Mouse (Mus musculus) midbrain, embryonic 13.5 days (tissue): Measurements from ENCODE around the gene Tspan4. TPM values are rescaled to one million over a fixed set of nuclear protein-coding genes. Genes with fewer than 3 reads are reported as not detected.

ENCODE experiments used
- ATAC-seq: fragments of 200-750 bp; cut with Nextera tagmentation; 2 replicates; pipeline ENCODE4 v1.8.0; 2017; ENCODE audit warnings: mild to moderate bottlenecking, moderate TSS enrichment, moderate library complexity
- H3K27ac ChIP-seq: fragments of 300-500 bp; sonication (generic); 2 replicates; pipeline ENCODE4 v1.5.1; 2015; ENCODE audit warnings: inconsistent platforms, mild to moderate bottlenecking, moderate library complexity
- H3K27me3 ChIP-seq: fragments of 300-500 bp; sonication (generic); 2 replicates; pipeline ENCODE4 v1.6.1; 2015; ENCODE audit warnings: mild to moderate bottlenecking, inconsistent platforms
- H3K36me3 ChIP-seq: fragments of 300-500 bp; sonication (generic); 2 replicates; pipeline ENCODE4 v1.6.1; 2015; ENCODE audit warnings: mild to moderate bottlenecking, inconsistent platforms
- H3K4me1 ChIP-seq: fragments of 300-500 bp; sonication (generic); replicated peaks from 2 replicates; pipeline ENCODE4 v1.6.1; 2015; ENCODE audit warnings: inconsistent platforms
- H3K4me2 ChIP-seq: fragments of 300-500 bp; sonication (generic); replicated peaks from 2 replicates; pipeline ENCODE4 v1.6.1; 2015; ENCODE audit warnings: moderate library complexity, mild to moderate bottlenecking, inconsistent platforms
- H3K4me3 ChIP-seq: fragments of 300-500 bp; sonication (generic); replicated peaks from 2 replicates; pipeline ENCODE4 v1.5.1; 2015; ENCODE audit warnings: mild to moderate bottlenecking, inconsistent platforms
- H3K9ac ChIP-seq: fragments of 300-500 bp; sonication (generic); replicated peaks from 2 replicates; pipeline ENCODE4 v1.6.1; 2015; ENCODE audit warnings: mild to moderate bottlenecking, inconsistent platforms
- H3K9me3 ChIP-seq: fragments of 300-500 bp; sonication (generic); 2 replicates; pipeline ENCODE4 v1.6.1; 2016; ENCODE audit warnings: mild to moderate bottlenecking, inconsistent platforms
- WGBS: fragments of 180-500 bp; shearing (Covaris S2); methylation state at CpG from one replicate; pipeline ENCODE4 v1.1.7; 2015; 5-methylcytosine and 5-hydroxymethylcytosine counted together
- polyA plus RNA-seq: library from polyadenylated mRNA; unstranded; fragments of >200 nt; fragmentation: Nextera tagmentation; extraction: Ambion mirVana; gene quantifications from 2 replicates; pipeline ENCODE4 v1.2.1, GENCODE M21; 2015

The Tspan4 gene
- polyA plus RNA-seq, 1 experiment from 2014 or later = 23.6 TPM

GRCm38 (mm10) chr7:141483114-141483653, 8.1 kb downstream of the Tspan4 start:
- Histone ChIP-seq H3K4me1 (peaks cover 27% of the 10 kb centered on the region), H3K4me2 (peak overlapping the region; percentile 92), H3K27me3 (peaks cover 17% of the 10 kb centered on the region), H3K9me3 (no peaks in the 10 kb centered on the region), H3K36me3 (no peaks in the 10 kb centered on the region), H3K27ac (no peak overlapping the region), H3K4me3 (0 out of 2 replicates have a peak overlapping the region, but pooled peaks have one; percentile 62), H3K9ac (no peak overlapping the region)
- no peak for ATAC-seq
- 70% methylated on average over 6 of the region's 6 CpGs for WGBS

- no peaks in the 10 kb centered on the region for H3K36me3 ChIP-seq
- H3K9ac ChIP-seq = no peak overlapping the region
- WGBS = 83% methylated on average over 5 of the region's 5 CpGs
- H3K4me3 ChIP-seq = no peak overlapping the region
- H3K27ac ChIP-seq = no peak overlapping the region
- H3K9me3 ChIP-seq = no peaks in the 10 kb centered on the region
- H3K27me3 ChIP-seq = peaks cover 17% of the 10 kb centered on the region
- no peak overlapping the region for H3K4me2 ChIP-seq
- no peak for ATAC-seq
- peaks cover 27% of the 10 kb centered on the region for H3K4me1 ChIP-seq
Measured at GRCm38 (mm10) chr7:141484186-141485120, 9.4 kb downstream of the Tspan4 start.

- Histone ChIP-seq H3K9ac (no peak overlapping the region), H3K27me3 (peaks cover 14% of the 10 kb centered on the region), H3K36me3 (no peaks in the 10 kb centered on the region), H3K4me2 (no peak overlapping the region), H3K4me3 (no peak overlapping the region), H3K4me1 (peaks cover 27% of the 10 kb centered on the region), H3K9me3 (no peaks in the 10 kb centered on the region), H3K27ac (no peak overlapping the region)
- no peak for ATAC-seq
- WGBS = 82% methylated on average over 2 of the region's 2 CpGs
Measured at GRCm38 (mm10) chr7:141485186-141485585, 10.1 kb downstream of the Tspan4 start.

GRCm38 (mm10) chr7:141485606-141486005, 10.6 kb downstream of the Tspan4 start:
- Histone ChIP-seq H3K36me3 (peaks cover under 1% of the 10 kb centered on the region; the same call in 1 of the 2 replicates), H3K4me1 (peaks cover 27% of the 10 kb centered on the region), H3K4me3 (no peak overlapping the region), H3K9ac (no peak overlapping the region), H3K9me3 (no peaks in the 10 kb centered on the region), H3K27me3 (peaks cover 13% of the 10 kb centered on the region), H3K4me2 (no peak overlapping the region), H3K27ac (no peak overlapping the region)
- WGBS = 91% methylated on average over 2 of the region's 2 CpGs
- ATAC-seq = no peak

GRCm38 (mm10) chr7:141486239-141486638, 11.2 kb downstream of the Tspan4 start:
- Histone ChIP-seq H3K27me3 (peaks cover 13% of the 10 kb centered on the region), H3K4me3 (no peak overlapping the region), H3K4me1 (peaks cover 23% of the 10 kb centered on the region), H3K36me3 (peaks cover 3% of the 10 kb centered on the region), H3K27ac (no peak overlapping the region), H3K9ac (no peak overlapping the region), H3K4me2 (no peak overlapping the region), H3K9me3 (no peaks in the 10 kb centered on the region)
- WGBS = 89% methylated on average over 1 of the region's 1 CpGs
- ATAC-seq = no peak

GRCm38 (mm10) chr7:141487141-141487540, 12.1 kb downstream of the Tspan4 start:
- Histone ChIP-seq H3K4me1 (peaks cover 14% of the 10 kb centered on the region), H3K4me2 (no peak overlapping the region), H3K36me3 (peaks cover 11% of the 10 kb centered on the region), H3K27me3 (peaks cover 13% of the 10 kb centered on the region), H3K4me3 (no peak overlapping the region), H3K9me3 (no peaks in the 10 kb centered on the region), H3K9ac (no peak overlapping the region), H3K27ac (no peak overlapping the region)
- ATAC-seq = no peak
- 79% methylated on average over 7 of the region's 7 CpGs for WGBS

- Histone ChIP-seq H3K4me2 (no peak overlapping the region), H3K4me1 (no peaks in the 10 kb centered on the region), H3K9ac (no peak overlapping the region), H3K36me3 (peaks cover 42% of the 10 kb centered on the region), H3K27ac (no peak overlapping the region), H3K4me3 (no peak overlapping the region), H3K27me3 (no peaks in the 10 kb centered on the region), H3K9me3 (no peaks in the 10 kb centered on the region)
- WGBS = 79% methylated on average over 2 of the region's 2 CpGs
- no peak for ATAC-seq
Measured at GRCm38 (mm10) chr7:141491151-141491550, 16.1 kb downstream of the Tspan4 start.

GRCm38 (mm10) chr7:141492738-141493137, 17.7 kb downstream of the Tspan4 start:
- Histone ChIP-seq H3K27me3 (no peaks in the 10 kb centered on the region), H3K9ac (no peak overlapping the region), H3K4me3 (no peak overlapping the region), H3K4me1 (no peaks in the 10 kb centered on the region), H3K4me2 (no peak overlapping the region), H3K36me3 (peaks cover 49% of the 10 kb centered on the region), H3K9me3 (no peaks in the 10 kb centered on the region), H3K27ac (no peak overlapping the region)
- 87% methylated on average over 5 of the region's 5 CpGs for WGBS
- no peak for ATAC-seq

GRCm38 (mm10) chr7:141493729-141494128, 18.7 kb downstream of the Tspan4 start:
- H3K4me2 ChIP-seq = no peak overlapping the region
- ATAC-seq = no peak
- H3K27ac ChIP-seq = no peak overlapping the region
- H3K4me3 ChIP-seq = no peak overlapping the region
- no peaks in the 10 kb centered on the region for H3K27me3 ChIP-seq
- H3K9me3 ChIP-seq = no peaks in the 10 kb centered on the region
- no peaks in the 10 kb centered on the region for H3K4me1 ChIP-seq
- peaks cover 53% of the 10 kb centered on the region for H3K36me3 ChIP-seq
- no peak overlapping the region for H3K9ac ChIP-seq
- WGBS = 100% methylated on average over 1 of the region's 1 CpGs

GRCm38 (mm10) chr7:141495379-141495778, 20.3 kb downstream of the Tspan4 start:
- no peak overlapping the region for H3K9ac ChIP-seq
- no peaks in the 10 kb centered on the region for H3K9me3 ChIP-seq
- ATAC-seq = no peak
- 89% methylated on average over 2 of the region's 2 CpGs for WGBS
- no peaks in the 10 kb centered on the region for H3K4me1 ChIP-seq
- H3K36me3 ChIP-seq = peaks cover 68% of the 10 kb centered on the region
- H3K4me3 ChIP-seq = no peak overlapping the region
- H3K27me3 ChIP-seq = no peaks in the 10 kb centered on the region
- H3K4me2 ChIP-seq = no peak overlapping the region
- H3K27ac ChIP-seq = no peak overlapping the region

GRCm38 (mm10) chr7:141495940-141496339, 20.9 kb downstream of the Tspan4 start:
- Histone ChIP-seq H3K9me3 (no peaks in the 10 kb centered on the region), H3K27me3 (no peaks in the 10 kb centered on the region), H3K9ac (no peak overlapping the region), H3K4me2 (no peak overlapping the region), H3K4me1 (no peaks in the 10 kb centered on the region), H3K27ac (no peak overlapping the region), H3K36me3 (peaks cover 65% of the 10 kb centered on the region), H3K4me3 (no peak overlapping the region)
- no peak for ATAC-seq
- WGBS = 93% methylated on average over 4 of the region's 4 CpGs

GRCm38 (mm10) chr7:141497600-141497999, 22.6 kb downstream of the Tspan4 start:
- no peaks in the 10 kb centered on the region for H3K27me3 ChIP-seq
- no peaks in the 10 kb centered on the region for H3K9me3 ChIP-seq
- ATAC-seq = no peak
- peaks cover 64% of the 10 kb centered on the region for H3K36me3 ChIP-seq
- H3K27ac ChIP-seq = no peak overlapping the region
- no peak overlapping the region for H3K4me3 ChIP-seq
- WGBS = 90% methylated on average over 3 of the region's 3 CpGs
- no peak overlapping the region for H3K4me2 ChIP-seq
- H3K9ac ChIP-seq = no peak overlapping the region
- no peaks in the 10 kb centered on the region for H3K4me1 ChIP-seq
